Mouse (Mus musculus): ENCODE results near the gene 9230113P08Rik. TPM values are rescaled to one million over a fixed set of nuclear protein-coding genes. Genes with fewer than 3 reads are reported as not detected.

Gene 9230113P08Rik
- polyA plus RNA-seq (2014; fragmentation: Illumina TruSeq; extraction: RNeasy Lipid Tissue Mini Kit (QIAGEN cat#74804); ENCODE audit: insufficient read depth, low read depth, low replicate concordance) = not detected

DNA sequence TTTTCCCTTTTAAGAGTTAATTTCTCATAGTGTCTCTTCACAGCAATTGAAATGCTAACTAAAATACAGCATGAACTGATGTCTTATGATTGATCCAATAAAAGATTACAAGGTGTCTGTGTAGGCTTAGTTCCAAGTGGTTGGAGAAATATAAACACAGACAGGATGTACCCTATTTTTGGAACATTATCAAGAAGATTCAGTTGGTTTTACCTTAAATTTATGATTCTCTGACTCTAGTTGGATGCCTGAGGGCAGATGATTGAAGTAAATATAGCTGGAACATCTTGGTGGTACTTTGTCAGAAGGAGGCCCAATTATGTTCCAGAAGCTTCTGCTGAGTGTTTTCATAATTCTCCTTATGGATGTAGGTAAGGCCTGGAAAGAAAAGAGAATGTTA is at the start of gene 9230113P08Rik:
9230113P08Rik (plus strand) TSS at position 301 of the 400 bp plus-strand sequence.

Other genes starting within 250 kb of the 9230113P08Rik start
- gene Pate1, start 221.0 kb upstream of the 9230113P08Rik start, polyA plus RNA-seq (2014; fragmentation: Illumina TruSeq; extraction: RNeasy Lipid Tissue Mini Kit (QIAGEN cat#74804); ENCODE audit: insufficient read depth, low read depth, low replicate concordance) = not detected
- not detected for gene Gm17677, start 167.4 kb upstream of the 9230113P08Rik start, polyA plus RNA-seq (2014; fragmentation: Illumina TruSeq; extraction: RNeasy Lipid Tissue Mini Kit (QIAGEN cat#74804); ENCODE audit: insufficient read depth, low read depth, low replicate concordance)
- not detected for gene Gm17727, start 130.3 kb upstream of the 9230113P08Rik start, polyA plus RNA-seq (2014; fragmentation: Illumina TruSeq; extraction: RNeasy Lipid Tissue Mini Kit (QIAGEN cat#74804); ENCODE audit: insufficient read depth, low read depth, low replicate concordance)
- not detected for gene Gm27235, start 118.3 kb upstream of the 9230113P08Rik start, polyA plus RNA-seq (2014; fragmentation: Illumina TruSeq; extraction: RNeasy Lipid Tissue Mini Kit (QIAGEN cat#74804); ENCODE audit: insufficient read depth, low read depth, low replicate concordance)
- not detected for gene D730048I06Rik, start 118.3 kb upstream of the 9230113P08Rik start, polyA plus RNA-seq (2014; fragmentation: Illumina TruSeq; extraction: RNeasy Lipid Tissue Mini Kit (QIAGEN cat#74804); ENCODE audit: insufficient read depth, low read depth, low replicate concordance)
- gene 9230110F15Rik, start 64.3 kb upstream of the 9230113P08Rik start, polyA plus RNA-seq (2014; fragmentation: Illumina TruSeq; extraction: RNeasy Lipid Tissue Mini Kit (QIAGEN cat#74804); ENCODE audit: insufficient read depth, low read depth, low replicate concordance) = not detected
- gene Gm5916, start 220.4 kb downstream of the 9230113P08Rik start, polyA plus RNA-seq (2014; fragmentation: Illumina TruSeq; extraction: RNeasy Lipid Tissue Mini Kit (QIAGEN cat#74804); ENCODE audit: insufficient read depth, low read depth, low replicate concordance) = not detected